Mouse (Mus musculus) thymus, postnatal 25 days (tissue): ENCODE results near the gene Evi5l.

ENCODE experiments used
- DNase-seq: peaks from one replicate; pipeline ENCODE4 v3.0.0; 2022

Gene Evi5l

GRCm38 (mm10) chr8:4165852-4166751 is at the start of gene Evi5l:
Evi5l (plus strand) TSS chr8:4166567.
- peak; percentile 99 for DNase-seq

- DNase-seq: no peak
These were observed 32.6 kb upstream of the Evi5l start, which contains the start of gene Cd209g for GRCm38 (mm10) chr8:4133798-4134197. Cd209g (plus strand) TSS chr8:4134098.

DNA sequence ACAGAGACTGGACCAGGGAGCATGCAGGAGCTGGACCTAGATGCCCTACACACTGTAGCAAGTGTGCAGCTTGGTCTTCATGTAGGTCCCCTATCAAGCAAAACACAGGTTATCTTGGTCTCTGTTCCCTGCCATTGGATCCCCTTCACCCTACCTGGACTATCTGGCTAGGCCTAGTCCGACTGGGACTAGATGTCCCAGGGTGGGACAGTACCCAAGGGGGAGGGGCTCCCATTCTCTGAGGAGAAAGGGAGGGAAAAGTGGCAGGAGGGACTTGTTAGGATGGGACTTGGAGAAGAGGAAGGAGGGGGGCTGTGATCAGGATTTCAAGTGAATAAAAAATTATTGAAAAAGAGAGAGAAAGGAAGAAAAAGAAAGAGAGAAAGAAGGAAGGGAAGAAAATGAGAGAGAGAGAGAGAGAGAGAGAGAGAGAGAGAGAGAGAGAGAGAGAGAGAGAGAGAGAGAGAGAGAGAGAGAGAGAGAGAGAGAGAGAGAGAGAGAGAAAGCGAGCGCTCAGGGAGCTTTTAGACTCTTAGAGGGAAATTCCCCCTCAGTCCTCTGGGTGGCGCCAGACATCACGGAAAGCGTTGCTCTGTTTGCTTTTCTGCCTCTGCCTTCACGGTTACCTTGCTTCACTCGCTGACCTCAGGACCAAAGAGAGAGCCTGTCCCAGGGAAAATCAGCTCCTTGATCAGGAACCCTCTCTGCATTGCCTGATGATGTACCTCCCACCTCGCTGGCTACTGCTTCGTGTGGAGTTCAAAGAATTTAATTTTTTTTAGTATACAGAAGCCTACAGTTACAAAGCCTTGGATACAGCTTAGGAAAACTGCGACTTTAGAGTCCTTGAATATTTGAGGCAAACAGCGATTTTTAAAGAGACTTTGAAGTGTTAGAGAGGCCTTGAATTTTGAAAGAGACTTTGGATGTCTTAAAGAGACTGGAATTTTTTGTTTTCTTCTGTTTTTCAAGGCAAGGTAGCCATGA is 26.4 kb upstream of the Evi5l start:
- DNase-seq: peak; percentile 78

DNA sequence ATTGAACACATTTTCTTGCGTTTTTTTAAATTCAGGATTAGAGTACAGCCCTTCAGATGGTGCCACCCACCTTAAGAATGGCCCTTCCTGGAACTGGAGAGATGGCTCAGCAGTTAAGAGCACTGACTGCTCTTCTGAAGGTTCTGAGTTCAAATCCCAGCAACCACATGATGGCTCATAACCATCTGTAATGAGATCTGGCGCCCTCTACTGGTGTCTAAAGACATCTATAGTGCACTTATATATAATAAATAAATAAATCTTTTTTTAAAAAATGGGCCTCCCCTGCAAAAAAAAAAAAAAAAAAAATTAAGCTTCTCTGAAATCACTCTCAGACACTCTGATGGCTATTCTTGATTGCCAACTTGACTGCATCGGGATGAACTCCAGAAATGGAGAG is 24.6 kb upstream of the Evi5l start:
- DNase-seq: no peak

GRCm38 (mm10) chr8:4147272-4147671 is 19.1 kb upstream of the Evi5l start:
- DNase-seq: no peak

GRCm38 (mm10) chr8:4154878-4155277 is 11.5 kb upstream of the Evi5l start:
- no peak for DNase-seq

DNA sequence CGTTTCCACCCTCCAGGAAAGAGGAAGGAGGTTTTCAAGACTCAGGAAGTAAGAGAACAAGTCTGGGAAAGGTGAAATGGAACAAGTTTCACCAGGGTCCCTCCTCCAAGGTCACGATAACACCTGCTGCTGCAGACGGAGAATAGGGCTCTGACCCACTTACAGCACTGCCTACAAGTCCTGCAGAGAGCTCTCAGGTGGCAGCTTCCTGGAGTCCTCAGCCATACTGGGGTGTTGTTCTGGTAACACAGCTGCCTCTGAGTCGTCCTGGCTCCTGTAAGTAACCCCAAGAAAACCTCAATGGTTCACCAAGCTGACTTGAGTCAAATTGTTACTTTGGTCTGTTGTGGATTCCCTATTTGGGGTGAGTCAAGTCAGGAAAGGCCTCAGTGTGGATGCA is 3.6 kb upstream of the Evi5l start:
- DNase-seq: peak; percentile 58

- DNase-seq: no peak
These were observed 1.1 kb upstream of the Evi5l start for GRCm38 (mm10) chr8:4165176-4165851.

DNA sequence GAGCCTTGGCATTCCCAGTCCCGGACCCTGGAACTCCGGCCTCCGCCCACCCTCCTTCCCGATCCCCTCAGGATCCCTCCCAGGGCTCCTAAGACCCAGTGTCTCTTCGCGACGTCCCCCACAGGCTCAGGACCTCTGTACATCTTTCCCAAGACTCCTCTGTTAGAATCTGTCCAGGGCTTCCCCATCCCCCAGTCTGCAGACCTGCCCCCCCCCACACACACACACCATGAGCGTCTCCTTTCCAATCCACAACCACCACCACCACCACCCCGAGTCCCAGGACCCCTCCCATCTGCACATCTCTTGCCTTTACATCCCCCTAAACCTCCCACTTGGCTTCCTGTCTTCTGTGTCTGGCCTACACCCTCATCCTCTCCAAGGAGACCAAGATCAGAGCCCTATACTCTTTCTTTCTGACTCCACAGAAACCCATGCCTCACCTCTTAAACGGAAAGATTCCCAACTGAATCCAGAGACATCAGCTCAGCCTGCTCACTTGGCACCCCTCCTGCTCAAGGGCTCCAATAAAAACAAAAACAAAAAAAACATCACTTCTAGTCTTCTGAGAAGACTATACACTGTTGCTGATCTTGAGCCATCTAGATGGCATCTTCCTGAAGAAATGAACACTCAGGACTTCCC is 636 bp downstream of the Evi5l start:
- no peak for DNase-seq

DNA sequence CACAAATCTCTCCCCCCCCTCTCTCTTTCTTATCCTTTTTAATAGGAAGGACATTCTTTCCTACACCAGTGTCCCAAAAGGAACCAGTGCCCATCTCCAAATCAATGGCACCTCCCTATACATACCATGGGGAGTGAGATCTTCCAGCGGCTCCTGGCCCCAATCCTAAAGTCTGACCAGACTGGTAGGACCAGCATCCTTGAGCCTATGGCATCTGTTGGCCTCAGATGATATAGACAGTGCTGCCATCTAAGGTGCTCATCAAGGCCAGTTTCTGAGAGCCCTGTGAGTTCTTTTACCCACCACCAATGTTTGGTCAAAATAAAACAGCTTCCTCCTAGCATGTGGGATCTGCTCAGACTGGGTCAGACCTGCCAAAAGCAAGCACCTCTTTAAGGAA is 1.6 kb downstream of the Evi5l start:
- DNase-seq: no peak

GRCm38 (mm10) chr8:4172486-4172885 is 6.1 kb downstream of the Evi5l start:
- DNase-seq: no peak

GRCm38 (mm10) chr8:4174018-4174417 is 7.7 kb downstream of the Evi5l start:
- DNase-seq: no peak

GRCm38 (mm10) chr8:4183409-4183808 is 17.0 kb downstream of the Evi5l start:
- DNase-seq: no peak

- DNase-seq: no peak
These were observed 19.8 kb downstream of the Evi5l start for GRCm38 (mm10) chr8:4186151-4186550.

DNA sequence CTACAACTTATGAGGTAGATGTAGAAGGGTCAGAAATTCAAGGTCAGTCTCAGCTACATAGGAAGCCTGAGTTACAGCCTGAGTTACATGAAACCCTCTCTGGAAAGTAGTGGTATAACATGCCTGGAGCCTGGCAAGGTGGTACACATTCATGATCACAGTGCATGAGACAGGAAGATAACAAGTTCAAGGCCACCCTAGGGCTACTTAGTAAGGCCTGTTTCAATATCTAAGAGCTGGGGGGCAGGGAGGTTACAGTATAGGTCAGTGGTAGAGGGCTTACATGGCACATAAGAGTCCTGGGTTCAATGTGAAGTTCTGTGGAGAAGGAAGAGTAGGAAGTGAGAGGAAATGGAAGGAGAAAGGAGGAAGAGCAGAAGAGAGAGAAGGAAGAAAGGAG is 22.2 kb downstream of the Evi5l start:
- DNase-seq: no peak

DNA sequence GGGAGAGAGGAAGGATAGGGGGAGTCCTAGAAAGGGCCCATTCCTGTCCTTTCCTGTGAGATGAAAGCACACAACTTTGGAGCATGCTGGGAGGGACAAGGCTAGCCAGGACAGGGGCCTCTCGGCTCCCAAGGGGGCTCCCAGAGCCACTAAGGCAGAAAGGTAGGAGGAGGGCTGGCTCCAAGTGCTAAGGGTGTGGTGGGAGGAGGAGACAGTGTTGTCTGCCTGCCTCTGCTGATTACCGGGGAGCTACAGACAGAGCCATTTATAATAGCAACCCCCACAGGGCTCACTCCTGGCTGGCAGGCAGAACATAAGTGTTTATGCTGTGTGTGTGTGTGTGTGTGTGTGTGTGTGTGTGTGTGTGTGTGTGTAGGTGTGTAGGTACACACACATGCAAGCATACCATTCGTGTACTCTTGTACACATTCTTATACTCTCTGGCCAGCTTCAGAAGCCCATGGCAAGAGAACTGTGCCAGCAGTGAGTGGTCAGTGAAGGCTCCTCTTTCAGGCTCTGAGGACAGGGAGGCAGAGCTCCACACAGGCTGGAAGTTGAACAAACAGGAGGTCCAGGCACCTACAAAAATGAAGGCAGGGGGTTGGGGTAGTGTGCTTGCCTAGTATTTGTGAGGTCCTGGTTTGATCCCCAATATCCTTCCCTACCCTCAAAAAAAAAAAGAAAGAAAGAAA is 22.8 kb downstream of the Evi5l start:
- DNase-seq: no peak

DNA sequence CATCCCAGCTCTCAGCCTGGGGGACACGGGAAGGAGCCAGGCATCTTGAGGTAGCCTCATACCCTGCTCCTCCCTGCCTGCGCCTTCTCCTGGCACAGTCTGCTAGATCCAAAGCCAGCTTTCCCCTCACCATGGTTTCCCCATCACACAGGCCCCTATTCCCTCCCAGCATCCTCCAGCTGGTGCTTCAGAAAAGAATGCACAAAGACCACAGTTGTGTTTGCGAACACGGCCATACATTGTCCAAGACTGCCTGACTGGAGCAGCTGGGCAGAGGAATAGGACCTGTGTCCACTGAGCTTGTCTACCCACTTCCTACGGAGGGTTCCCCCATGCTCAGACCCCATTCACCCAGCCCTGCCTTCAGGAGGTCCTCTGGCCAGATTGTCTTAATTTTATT is 25.9 kb downstream of the Evi5l start:
- no peak for DNase-seq

- DNase-seq: peak; percentile 88
These were observed 26.6 kb downstream of the Evi5l start for GRCm38 (mm10) chr8:4192807-4193587.

DNA sequence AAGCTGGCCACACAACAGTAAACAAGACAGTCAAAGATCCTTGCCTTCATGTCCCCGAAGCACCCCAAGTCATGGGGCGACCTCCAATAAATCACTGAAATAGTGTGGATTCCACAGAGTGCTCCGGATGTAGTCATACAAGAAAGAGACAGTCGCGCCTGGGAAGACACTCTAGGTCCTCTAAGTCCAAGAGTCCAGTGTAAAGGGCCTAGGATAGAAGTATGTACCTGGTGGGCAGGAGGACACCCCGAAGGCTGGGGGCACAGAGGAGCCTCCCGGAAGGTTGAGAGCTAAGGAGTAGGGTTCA is 27.2 kb downstream of the Evi5l start:
- DNase-seq: no peak

GRCm38 (mm10) chr8:4201321-4201720 is 35.0 kb downstream of the Evi5l start:
- DNase-seq: no peak
